Mouse (Mus musculus): ENCODE results near the gene Tatdn3. TPM values are rescaled to one million over a fixed set of nuclear protein-coding genes. Genes with fewer than 3 reads are reported as not detected.
A peak's percentile ranks its signal among the peaks of the same experiment; 100 is the strongest.

Gene Tatdn3
- polyA plus RNA-seq, 1 experiment from 2014 or later = 12.0 TPM

DNA sequence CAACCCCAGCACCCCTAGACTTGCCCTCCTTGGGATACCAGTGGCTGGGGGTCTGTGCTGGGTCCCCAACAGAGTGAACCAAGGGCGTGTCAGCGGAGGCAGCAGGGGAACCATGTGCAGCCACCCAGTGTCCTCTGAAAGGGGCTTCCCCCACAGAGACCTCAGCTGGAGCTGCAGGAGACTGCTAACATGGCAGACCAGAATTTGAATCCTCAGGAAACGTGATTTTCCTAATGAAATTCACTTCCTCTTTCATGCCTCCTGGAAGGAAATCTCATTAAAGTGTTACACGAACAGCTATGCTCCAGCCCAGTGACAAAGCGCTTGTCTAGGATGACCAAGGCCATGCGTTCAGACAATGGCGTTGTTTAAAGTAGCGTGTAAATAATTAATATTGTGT lies 24.2 kb upstream of the Tatdn3 start:
- ATAC-seq (replicated peaks; ENCODE audit: insufficient number of reproducible peaks, low FRiP score, low TSS enrichment, low read depth) (no peak), DNase-seq (ENCODE audit: low spot score) (no peak)
- no peak overlapping the region; the same call in 1 of the 2 replicates for H3K9ac ChIP-seq (replicated peaks; ENCODE audit: low read length)
- no peaks in the 10 kb centered on the region for H3K9me3 ChIP-seq (replicated peaks; ENCODE audit: control insufficient read depth, low read length)
- H3K4me1 ChIP-seq (ENCODE audit: control insufficient read depth, insufficient read depth, low read length) = no peaks in the 10 kb centered on the region
- H3K36me3 ChIP-seq (replicated peaks; ENCODE audit: control insufficient read depth, insufficient read depth, low read depth, low read length) = 0 out of 2 replicates have a peak, but pooled peaks cover 1% of the 10 kb centered on the region
- WGBS = 83% methylated on average over 8 of the region's 8 CpGs
- no peak overlapping the region for H3K4me2 ChIP-seq (ENCODE audit: low read depth, low read length)
- H3K27ac ChIP-seq (replicated peaks; ENCODE audit: low read depth, low read length) = no peak overlapping the region
- no peaks in the 10 kb centered on the region for H3K27me3 ChIP-seq (ENCODE audit: control insufficient read depth, insufficient read depth, low read length)
- H3K4me3 ChIP-seq (ENCODE audit: low read depth, low read length) = no peak overlapping the region

DNA sequence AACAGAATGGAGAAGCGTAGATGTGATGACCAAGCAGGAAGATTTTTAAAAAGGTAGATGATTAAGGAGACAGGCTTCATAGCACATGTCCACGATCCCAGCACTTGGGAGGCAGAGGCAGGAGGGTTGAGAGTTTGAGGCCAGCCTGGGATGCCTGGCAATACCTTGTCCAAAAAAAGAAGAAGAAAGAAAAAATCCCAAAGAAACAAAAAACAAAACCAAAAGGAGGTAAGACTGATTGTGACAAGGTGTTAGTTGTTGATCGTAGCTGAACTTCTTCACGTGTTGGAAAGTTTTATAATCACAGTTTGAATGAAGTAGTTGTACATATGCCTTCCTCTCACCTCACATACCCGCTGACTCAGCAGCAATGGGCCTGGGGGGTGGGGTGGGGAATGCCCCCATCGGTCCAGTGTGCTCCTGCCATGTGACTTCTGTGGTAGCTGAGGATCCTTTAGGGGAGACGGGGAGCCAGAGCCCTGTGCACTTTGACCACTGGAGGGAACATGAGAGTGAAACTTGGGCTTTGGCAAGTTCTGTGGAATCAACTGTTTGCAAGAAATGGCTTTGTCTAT lies 23.7 kb upstream of the Tatdn3 start:
- H3K4me2 ChIP-seq (ENCODE audit: low read depth, low read length) = no peak overlapping the region
- no peak for DNase-seq (ENCODE audit: low spot score)
- no peaks in the 10 kb centered on the region for H3K4me1 ChIP-seq (ENCODE audit: control insufficient read depth, insufficient read depth, low read length)
- H3K27ac ChIP-seq (replicated peaks; ENCODE audit: low read depth, low read length) = no peak overlapping the region
- H3K27me3 ChIP-seq (ENCODE audit: control insufficient read depth, insufficient read depth, low read length) = no peaks in the 10 kb centered on the region
- H3K9ac ChIP-seq (replicated peaks; ENCODE audit: low read length) = peak overlapping the region; percentile 18; the same call in 1 of the 2 replicates
- WGBS = 84% methylated on average over 7 of the region's 7 CpGs
- H3K9me3 ChIP-seq (replicated peaks; ENCODE audit: control insufficient read depth, low read length) = no peaks in the 10 kb centered on the region
- no peak for ATAC-seq (replicated peaks; ENCODE audit: insufficient number of reproducible peaks, low FRiP score, low TSS enrichment, low read depth)
- no peak overlapping the region for H3K4me3 ChIP-seq (ENCODE audit: low read depth, low read length)
- 0 out of 2 replicates have a peak, but pooled peaks cover 2% of the 10 kb centered on the region for H3K36me3 ChIP-seq (replicated peaks; ENCODE audit: control insufficient read depth, insufficient read depth, low read depth, low read length)

DNA sequence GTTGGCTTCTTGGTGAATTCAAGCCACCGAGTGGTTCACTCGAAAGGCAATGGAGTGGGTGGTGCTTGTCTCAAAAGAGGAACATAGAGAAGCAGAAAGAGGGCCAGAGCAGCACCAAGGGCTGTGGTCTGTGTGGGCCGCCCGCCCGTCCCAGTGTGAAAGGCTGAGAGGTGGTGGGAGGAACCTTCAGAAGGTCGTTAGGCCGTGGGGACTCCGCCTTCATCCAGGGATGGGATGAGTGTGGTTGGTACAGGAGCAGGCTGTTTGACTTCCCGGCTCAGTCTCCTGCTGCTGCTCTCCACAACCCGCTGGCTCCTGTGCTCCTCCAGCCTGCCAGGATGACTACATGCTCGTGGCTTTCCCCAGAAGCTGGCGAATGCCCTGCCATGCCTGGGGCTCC lies 22.9 kb upstream of the Tatdn3 start:
- H3K9ac ChIP-seq (replicated peaks; ENCODE audit: low read length) = no peak overlapping the region
- WGBS = 83% methylated on average over 12 of the region's 12 CpGs
- DNase-seq (ENCODE audit: low spot score) (no peak), ATAC-seq (replicated peaks; ENCODE audit: insufficient number of reproducible peaks, low FRiP score, low TSS enrichment, low read depth) (no peak)
- no peaks in the 10 kb centered on the region for H3K9me3 ChIP-seq (replicated peaks; ENCODE audit: control insufficient read depth, low read length)
- H3K27ac ChIP-seq (replicated peaks; ENCODE audit: low read depth, low read length) = no peak overlapping the region
- H3K4me2 ChIP-seq (ENCODE audit: low read depth, low read length) = no peak overlapping the region
- H3K27me3 ChIP-seq (ENCODE audit: control insufficient read depth, insufficient read depth, low read length) = no peaks in the 10 kb centered on the region
- H3K4me3 ChIP-seq (ENCODE audit: low read depth, low read length) = no peak overlapping the region
- no peaks in the 10 kb centered on the region for H3K4me1 ChIP-seq (ENCODE audit: control insufficient read depth, insufficient read depth, low read length)
- peaks cover 2% of the 10 kb centered on the region; the same call in 1 of the 2 replicates for H3K36me3 ChIP-seq (replicated peaks; ENCODE audit: control insufficient read depth, insufficient read depth, low read depth, low read length)

DNA sequence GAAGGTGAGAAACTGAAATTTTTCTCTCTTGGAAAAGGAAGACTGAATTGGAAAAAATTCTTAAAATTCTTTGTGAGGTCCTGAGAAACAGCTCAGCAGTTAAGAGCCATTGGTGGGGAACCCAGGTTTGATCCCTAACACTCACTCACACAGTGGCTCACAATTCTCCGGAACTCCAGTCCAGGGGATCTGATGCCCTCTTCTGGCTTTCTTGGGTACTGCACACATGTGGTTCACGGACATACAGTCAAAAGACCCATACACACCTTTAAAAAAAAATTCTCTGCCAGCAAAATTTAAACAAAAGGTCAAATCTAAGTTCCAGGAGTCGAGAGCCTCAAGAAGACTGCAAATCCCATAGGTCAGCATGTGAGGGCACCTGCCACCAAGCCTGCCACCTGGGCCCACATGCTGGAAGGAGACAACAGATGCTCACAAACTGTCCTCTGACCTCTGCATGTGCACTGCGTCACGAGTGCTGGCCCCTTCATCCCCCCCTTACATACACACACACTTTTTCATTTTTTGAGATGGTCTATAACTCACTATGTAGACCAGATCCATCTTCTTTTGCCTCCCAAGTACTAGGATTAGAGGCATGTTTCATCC lies 22.3 kb upstream of the Tatdn3 start:
- Histone ChIP-seq H3K27ac (replicated peaks; ENCODE audit: low read depth, low read length) (no peak overlapping the region), H3K9ac (replicated peaks; ENCODE audit: low read length) (no peak overlapping the region), H3K4me3 (ENCODE audit: low read depth, low read length) (no peak overlapping the region), H3K4me1 (ENCODE audit: control insufficient read depth, insufficient read depth, low read length) (no peaks in the 10 kb centered on the region), H3K4me2 (ENCODE audit: low read depth, low read length) (no peak overlapping the region), H3K9me3 (replicated peaks; ENCODE audit: control insufficient read depth, low read length) (no peaks in the 10 kb centered on the region), H3K36me3 (replicated peaks; ENCODE audit: control insufficient read depth, insufficient read depth, low read depth, low read length) (peaks cover 2% of the 10 kb centered on the region; the same call in 1 of the 2 replicates), H3K27me3 (ENCODE audit: control insufficient read depth, insufficient read depth, low read length) (no peaks in the 10 kb centered on the region)
- DNase-seq (ENCODE audit: low spot score) = peak; percentile 67
- no peak for ATAC-seq (replicated peaks; ENCODE audit: insufficient number of reproducible peaks, low FRiP score, low TSS enrichment, low read depth)
- 71% methylated on average over 5 of the region's 5 CpGs for WGBS

DNA sequence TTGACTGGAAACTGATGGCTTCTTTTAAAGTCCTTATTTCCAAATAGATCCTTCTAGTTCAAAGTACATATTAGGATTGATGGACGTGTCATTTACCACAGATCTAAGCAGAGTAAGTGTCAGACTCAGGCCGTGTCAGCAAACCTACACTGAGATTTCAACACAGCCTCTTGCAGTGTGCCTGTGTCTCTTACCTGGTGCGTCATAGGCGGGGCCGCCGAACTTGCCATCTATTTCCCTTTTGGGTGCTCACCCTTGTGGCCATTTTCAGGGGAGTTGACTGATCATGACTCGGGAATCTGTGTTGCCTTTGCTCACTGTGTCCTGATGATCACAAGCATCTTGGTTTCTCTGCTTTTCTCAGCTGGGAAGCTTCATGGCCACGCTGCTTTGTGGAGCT lies 20.5 kb upstream of the Tatdn3 start:
- DNase-seq (ENCODE audit: low spot score) (no peak), ATAC-seq (replicated peaks; ENCODE audit: insufficient number of reproducible peaks, low FRiP score, low TSS enrichment, low read depth) (no peak)
- 95% methylated on average over 8 of the region's 8 CpGs for WGBS
- Histone ChIP-seq H3K4me3 (ENCODE audit: low read depth, low read length) (no peak overlapping the region), H3K27ac (replicated peaks; ENCODE audit: low read depth, low read length) (no peak overlapping the region), H3K9ac (replicated peaks; ENCODE audit: low read length) (no peak overlapping the region), H3K9me3 (replicated peaks; ENCODE audit: control insufficient read depth, low read length) (no peaks in the 10 kb centered on the region), H3K4me1 (ENCODE audit: control insufficient read depth, insufficient read depth, low read length) (no peaks in the 10 kb centered on the region), H3K27me3 (ENCODE audit: control insufficient read depth, insufficient read depth, low read length) (no peaks in the 10 kb centered on the region), H3K4me2 (ENCODE audit: low read depth, low read length) (no peak overlapping the region), H3K36me3 (replicated peaks; ENCODE audit: control insufficient read depth, insufficient read depth, low read depth, low read length) (peaks cover 2% of the 10 kb centered on the region; the same call in 1 of the 2 replicates)

DNA sequence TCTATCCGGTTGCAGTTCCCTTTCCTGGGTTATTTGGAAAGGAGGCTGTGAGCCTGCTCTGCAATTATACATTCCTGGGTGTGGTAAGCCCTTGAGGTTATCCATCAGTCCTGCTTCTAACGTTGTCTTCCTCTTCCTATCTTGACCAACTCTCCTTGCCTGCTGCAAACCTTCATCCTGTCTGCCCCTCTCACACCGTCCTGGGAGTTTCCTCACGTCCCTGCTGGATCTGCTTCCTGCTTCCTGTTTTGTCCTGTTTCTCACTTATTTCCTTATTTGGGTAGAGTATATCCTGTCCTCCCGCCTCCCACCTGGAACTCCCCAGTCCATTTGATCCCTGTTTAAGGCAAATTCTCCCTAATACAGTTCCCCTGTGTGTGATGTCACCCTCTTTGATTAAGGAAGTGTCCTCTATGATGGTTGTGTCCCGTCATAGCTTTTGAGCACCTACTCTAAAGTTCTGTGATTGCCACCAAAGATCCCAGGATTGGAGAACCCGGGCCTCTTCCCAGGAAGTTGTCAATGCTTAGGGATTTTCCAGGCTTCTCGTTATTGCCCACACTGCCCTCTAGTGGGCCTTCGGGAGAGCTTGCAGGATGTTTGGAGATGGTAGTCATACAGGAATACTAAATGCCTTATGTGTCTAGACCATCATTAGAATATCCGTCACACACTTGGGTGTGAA lies 12.6 kb upstream of the Tatdn3 start:
- DNase-seq (ENCODE audit: low spot score) (peak; percentile 77), ATAC-seq (replicated peaks; ENCODE audit: insufficient number of reproducible peaks, low FRiP score, low TSS enrichment, low read depth) (no peak)
- Histone ChIP-seq H3K4me3 (ENCODE audit: low read depth, low read length) (no peak overlapping the region), H3K36me3 (replicated peaks; ENCODE audit: control insufficient read depth, insufficient read depth, low read depth, low read length) (peaks cover 4% of the 10 kb centered on the region), H3K9ac (replicated peaks; ENCODE audit: low read length) (no peak overlapping the region), H3K4me2 (ENCODE audit: low read depth, low read length) (no peak overlapping the region), H3K27me3 (ENCODE audit: control insufficient read depth, insufficient read depth, low read length) (no peaks in the 10 kb centered on the region), H3K4me1 (ENCODE audit: control insufficient read depth, insufficient read depth, low read length) (no peaks in the 10 kb centered on the region), H3K27ac (replicated peaks; ENCODE audit: low read depth, low read length) (no peak overlapping the region), H3K9me3 (replicated peaks; ENCODE audit: control insufficient read depth, low read length) (no peaks in the 10 kb centered on the region)
- 67% methylated on average over 10 of the region's 10 CpGs for WGBS

DNA sequence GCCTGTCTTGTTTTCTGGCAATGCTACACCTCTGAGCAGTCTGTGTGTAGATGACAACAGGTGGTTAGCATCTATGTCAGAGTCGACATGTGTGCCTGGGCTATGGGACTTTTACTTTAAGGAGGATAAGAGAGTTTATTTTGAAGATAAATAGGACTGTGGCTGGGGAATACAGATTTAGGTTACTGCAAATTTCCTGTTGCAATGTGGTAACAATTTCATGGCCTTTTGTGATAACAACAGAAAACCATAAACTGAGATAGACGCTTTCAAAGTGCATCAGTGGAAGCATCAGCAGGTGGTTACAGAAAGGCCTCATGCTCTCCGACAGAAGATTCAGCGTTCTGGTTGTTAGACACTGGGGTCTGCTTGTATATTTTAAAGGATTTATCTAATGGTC lies 10.8 kb upstream of the Tatdn3 start:
- H3K36me3 ChIP-seq (replicated peaks; ENCODE audit: control insufficient read depth, insufficient read depth, low read depth, low read length) = peaks cover 4% of the 10 kb centered on the region
- WGBS = 90% methylated on average over 4 of the region's 4 CpGs

DNA sequence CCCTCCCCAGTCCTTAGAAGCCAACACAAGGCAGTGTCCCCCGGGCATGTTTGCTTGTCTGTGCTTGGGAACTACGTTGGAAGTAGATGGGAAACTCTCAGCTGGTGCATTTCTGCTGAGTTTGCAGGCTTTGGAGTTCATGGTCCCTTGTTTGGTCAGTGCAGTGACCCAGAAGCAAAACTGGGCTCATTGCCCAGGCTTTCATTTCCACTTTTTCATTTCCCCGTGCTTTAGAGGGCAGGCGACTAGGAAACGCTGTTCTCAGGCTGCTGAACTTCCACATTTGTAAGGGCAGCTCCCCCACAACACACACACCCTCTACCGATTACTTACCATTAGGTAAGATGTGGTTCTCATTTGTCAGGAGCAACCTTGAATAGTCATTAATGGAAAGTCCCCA lies 10.3 kb upstream of the Tatdn3 start:
- Histone ChIP-seq H3K9ac (replicated peaks; ENCODE audit: low read length) (no peak overlapping the region), H3K4me3 (ENCODE audit: low read depth, low read length) (no peak overlapping the region), H3K4me1 (ENCODE audit: control insufficient read depth, insufficient read depth, low read length) (no peaks in the 10 kb centered on the region), H3K4me2 (ENCODE audit: low read depth, low read length) (no peak overlapping the region), H3K9me3 (replicated peaks; ENCODE audit: control insufficient read depth, low read length) (no peaks in the 10 kb centered on the region), H3K27ac (replicated peaks; ENCODE audit: low read depth, low read length) (no peak overlapping the region), H3K36me3 (replicated peaks; ENCODE audit: control insufficient read depth, insufficient read depth, low read depth, low read length) (peaks cover 4% of the 10 kb centered on the region), H3K27me3 (ENCODE audit: control insufficient read depth, insufficient read depth, low read length) (no peaks in the 10 kb centered on the region)
- 91% methylated on average over 6 of the region's 6 CpGs for WGBS
- no peak for DNase-seq (ENCODE audit: low spot score)
- no peak for ATAC-seq (replicated peaks; ENCODE audit: insufficient number of reproducible peaks, low FRiP score, low TSS enrichment, low read depth)

More for the DNA sequence above, 10.8 kb upstream of the Tatdn3 start:
- no peaks in the 10 kb centered on the region for H3K9me3 ChIP-seq (replicated peaks; ENCODE audit: control insufficient read depth, low read length)
- DNase-seq (ENCODE audit: low spot score) = no peak
- no peaks in the 10 kb centered on the region for H3K27me3 ChIP-seq (ENCODE audit: control insufficient read depth, insufficient read depth, low read length)
- H3K4me2 ChIP-seq (ENCODE audit: low read depth, low read length) = no peak overlapping the region
- H3K9ac ChIP-seq (replicated peaks; ENCODE audit: low read length) = no peak overlapping the region
- no peak overlapping the region for H3K27ac ChIP-seq (replicated peaks; ENCODE audit: low read depth, low read length)
- no peaks in the 10 kb centered on the region for H3K4me1 ChIP-seq (ENCODE audit: control insufficient read depth, insufficient read depth, low read length)
- H3K4me3 ChIP-seq (ENCODE audit: low read depth, low read length) = no peak overlapping the region
- ATAC-seq (replicated peaks; ENCODE audit: insufficient number of reproducible peaks, low FRiP score, low TSS enrichment, low read depth) = no peak
